Mouse (Mus musculus) ovary, postnatal 36 days (tissue): Measurements from ENCODE around the gene Coro6.

ENCODE experiments used
- DNase-seq: peaks from one replicate; pipeline ENCODE4 v3.0.0; 2022; ENCODE audit warnings: low spot score, mixed read lengths

Gene Coro6

DNA sequence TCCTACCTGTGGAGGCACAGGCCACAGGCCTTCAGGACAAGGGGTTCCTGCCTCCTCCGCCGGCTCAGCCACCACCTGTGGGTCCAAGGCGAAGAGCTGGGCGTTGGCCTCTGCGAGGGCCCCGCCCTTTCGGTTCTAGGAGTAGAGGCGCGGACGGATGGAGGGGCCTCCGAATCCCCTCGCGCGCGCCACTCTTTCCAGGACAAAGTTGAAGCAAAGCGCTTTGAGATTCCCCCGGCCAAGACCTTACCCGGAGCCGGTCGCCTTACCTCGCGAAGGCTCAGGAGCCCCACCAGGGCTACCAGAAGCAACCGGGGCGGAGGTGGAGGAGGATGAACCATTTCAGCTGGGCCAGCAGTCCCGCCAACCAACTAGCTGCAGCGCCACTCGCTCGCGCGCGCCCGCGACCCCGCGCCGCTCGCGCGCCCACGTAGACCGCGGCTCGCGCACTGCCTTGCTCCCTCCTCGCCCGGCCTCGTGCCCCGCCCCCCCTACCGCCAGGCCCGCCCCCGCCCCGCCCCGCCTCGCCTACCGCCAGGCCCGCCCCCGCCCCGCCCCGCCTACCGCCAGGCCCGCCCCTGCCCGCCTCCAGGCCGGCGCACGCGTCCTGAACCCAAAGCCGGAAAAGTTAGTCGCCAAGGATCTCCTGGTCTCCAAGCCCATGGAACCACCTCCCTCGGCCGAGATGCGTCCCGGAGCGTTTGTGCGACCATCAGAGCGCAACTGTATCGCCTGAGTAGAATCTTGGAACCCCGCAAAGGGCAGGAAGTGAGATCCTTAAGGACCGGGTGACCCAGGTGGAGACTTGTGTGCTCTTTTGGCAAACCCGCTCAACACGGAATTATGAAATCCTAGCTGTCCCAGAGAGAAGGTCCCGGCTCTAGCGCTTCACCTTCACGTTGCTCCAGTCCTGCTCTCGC lies 50.9 kb downstream of the Coro6 start:
- peak; percentile 89 for DNase-seq

DNA sequence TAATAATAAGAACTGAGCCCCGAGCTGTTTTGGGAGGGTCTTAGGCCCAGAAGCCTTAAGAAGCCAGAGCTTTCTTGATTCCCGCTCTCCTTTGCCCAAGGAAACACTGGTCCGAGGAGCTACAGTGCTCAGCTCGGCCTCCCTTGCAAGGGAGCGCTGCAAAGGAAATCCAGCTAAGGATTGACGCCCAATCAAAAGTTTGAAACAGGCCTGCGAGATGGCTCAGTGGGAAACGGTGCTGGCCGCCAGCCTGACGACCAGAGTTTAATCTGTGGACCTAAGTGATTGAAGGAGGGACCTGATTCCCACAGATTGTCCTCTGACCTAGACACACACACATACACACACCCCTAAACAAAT lies 51.6 kb downstream of the Coro6 start:
- DNase-seq: no peak

DNA sequence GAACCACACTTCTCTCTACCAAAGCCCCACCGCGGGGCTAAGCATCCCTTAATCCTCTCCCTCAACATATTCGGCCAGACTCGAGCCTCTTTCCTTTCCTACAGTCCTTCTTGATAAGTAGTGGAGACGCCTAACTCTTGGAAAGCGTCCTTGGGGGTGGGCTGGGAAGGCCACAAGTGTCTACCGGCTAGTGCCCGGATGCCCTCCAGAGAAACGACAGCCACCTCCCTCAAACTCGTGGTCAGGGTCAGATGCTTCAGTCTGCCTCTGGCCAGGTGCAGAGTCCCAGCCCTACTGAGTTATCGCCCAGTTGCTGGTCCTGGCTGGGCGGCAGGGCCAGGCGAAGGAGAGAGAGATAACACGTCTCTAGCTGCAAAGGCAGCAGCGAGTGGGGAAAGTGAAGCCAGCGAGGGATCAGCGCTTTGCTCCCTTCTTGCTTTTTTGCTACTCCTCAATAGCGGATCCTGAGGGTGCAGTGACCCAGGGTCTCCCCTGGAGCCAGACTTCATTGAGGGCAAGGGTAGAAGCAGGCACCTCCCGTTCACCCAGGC lies 52.1 kb downstream of the Coro6 start:
- DNase-seq: peak; percentile 44

DNA sequence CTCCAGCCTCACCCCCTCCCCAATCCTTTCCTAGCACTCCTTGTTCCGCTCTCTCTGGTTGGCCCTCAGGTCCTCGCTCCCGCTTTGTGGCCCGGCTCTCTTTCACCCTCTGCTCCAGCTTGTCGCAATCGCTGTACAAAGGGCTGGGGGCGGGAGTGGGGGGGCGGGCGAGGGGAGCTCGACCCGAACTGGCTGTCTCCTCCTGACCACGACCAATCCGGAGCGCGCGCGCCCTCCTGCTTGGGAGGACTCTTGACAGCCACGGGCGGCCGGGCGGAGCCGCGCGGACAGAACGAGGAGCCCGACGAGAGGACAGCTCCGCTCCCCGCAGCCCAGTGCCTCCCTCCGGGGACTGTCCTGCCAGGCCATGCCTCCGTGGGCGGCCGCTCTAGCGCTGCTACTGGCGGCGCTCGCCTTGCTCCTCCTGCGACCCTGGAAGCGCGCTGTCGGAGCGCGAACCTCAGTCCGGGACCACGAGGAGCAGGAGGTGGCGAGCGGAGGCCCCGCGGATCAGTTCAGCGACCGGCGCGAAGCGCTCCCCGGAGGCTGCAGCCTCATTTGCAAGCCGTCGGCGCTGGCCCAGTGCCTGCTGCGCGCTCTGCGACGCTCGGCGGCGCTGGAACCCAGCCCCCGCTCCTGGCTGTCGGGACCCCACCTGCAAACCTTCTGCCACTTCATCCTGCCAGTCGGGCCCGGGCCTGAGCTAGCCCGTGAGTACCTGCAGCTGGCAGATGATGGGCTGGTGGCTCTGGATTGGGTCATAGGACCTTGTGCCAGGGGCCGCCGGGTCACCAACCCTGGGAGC lies 52.8 kb downstream of the Coro6 start, which contains the start of gene Abhd15:
TSS of gene Abhd15 (plus strand) at position 290 of the 805 bp plus-strand sequence.
- DNase-seq: peak; percentile 86

DNA sequence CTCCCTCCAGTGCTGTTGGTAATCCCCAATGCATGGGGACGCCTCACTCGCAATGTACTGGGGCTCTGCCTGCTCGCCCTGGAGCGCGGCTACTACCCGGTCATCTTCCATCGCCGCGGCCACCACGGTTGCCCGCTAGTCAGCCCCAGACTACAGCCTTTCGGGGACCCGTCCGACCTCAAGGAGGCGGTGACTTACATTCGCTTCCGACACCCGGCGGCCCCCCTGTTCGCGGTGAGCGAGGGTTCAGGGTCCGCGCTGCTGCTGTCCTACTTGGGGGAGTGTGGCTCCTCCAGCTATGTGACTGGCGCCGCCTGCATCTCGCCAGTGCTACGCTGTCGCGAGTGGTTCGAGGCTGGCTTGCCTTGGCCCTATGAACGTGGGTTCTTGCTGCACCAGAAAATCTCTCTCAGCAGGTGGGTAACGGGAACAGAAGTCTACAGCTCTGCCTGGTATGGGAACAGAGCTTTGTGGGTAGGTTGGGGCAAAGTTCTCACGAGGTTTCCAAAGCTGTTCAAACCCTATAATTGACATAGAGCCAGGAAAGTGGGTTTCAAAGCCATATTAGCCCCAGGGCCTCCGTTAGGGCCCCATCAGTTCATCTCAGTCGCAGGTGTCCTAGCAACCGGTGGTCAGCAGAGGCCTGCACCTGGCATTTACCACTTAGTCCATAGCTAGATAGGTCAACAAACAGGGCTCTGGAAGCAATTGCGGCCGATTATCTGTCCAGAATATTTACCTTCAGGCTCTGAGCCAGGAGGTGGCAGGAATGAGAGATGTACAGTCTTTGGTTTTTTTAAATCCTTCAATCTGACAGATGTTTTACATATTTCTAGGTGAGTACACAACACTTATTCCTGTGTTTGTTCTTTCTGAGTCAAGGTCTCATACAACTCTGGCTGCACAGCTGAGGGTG lies 53.7 kb downstream of the Coro6 start, which contains the start of gene Trp53i13:
TSS of gene Trp53i13 (minus strand) at position 344 of the 916 bp plus-strand sequence.
- DNase-seq: no peak

DNA sequence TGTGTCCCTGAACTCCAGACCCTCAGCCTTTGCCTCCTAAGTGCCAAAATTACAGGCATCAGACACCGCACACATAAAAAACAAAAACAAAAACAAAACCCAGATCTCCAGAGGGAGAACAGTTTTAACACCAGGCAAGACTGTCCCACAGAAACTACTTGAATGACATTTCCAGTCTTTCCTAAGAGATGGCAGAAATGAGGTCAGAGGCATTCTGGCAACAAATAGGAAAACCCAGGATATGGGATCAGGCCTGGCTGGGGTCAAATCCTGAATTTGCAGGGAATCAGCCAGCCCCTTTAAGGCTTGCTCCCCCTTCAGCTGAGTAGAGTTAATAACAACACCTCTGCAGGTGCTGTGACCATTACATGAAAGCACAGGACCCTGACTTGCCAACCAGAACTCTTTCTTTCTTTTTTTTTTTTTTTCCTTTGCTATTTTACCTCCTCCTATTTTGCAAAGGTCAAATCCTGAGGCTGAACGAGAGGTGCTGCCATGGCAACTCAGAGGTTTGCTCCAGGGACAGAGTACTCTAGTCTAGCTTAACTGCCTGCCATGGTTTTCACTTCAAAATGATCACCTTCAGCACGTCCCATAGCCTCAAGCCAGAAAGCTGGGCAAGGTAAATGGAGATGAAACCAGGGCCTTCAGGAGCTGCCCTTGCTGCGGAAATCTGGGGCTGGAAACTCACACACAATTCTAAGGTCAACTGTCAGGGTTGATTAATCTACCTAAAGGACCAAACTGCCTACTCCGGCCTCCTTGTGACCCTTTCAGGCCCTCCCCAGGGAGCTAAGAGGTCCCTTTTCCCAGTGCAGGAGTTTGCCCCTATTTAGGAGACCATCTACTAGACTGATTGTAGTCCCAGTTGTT lies 54.6 kb downstream of the Coro6 start:
- no peak for DNase-seq

DNA sequence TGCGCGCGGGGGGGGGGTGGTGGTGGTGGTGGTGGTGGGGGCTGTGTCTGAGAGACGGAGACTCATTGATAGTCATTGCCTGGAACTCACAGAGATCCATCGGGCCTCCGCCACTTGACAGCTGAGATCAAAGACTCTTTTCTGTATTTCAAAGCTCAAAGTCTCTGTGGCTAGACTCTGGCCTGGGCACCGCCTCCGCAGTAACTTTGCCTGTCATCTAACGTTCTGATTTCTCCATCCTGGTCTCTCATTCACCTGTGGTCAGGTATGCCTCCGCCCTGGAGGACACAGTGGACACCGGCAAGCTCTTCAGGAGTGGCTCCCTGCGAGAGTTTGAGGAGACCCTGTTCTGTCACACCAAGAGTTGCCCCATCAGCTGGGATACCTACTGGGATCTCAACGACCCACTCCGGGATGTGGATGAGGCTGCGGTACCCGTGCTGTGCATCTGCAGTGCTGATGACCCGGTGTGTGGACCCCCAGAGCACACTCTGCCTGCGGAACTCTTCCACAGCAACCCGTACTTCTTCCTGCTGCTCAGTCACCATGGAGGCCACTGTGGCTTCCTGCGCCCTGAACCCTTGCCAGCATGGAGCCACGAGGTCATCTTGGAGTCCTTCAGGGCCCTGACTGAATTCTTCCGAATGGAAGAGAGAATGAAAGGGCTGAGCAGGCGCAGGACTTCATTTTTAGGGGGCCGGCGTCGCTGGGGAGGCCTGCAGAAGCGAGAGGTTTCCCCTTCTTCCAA lies 56.0 kb downstream of the Coro6 start:
- DNase-seq: no peak

DNA sequence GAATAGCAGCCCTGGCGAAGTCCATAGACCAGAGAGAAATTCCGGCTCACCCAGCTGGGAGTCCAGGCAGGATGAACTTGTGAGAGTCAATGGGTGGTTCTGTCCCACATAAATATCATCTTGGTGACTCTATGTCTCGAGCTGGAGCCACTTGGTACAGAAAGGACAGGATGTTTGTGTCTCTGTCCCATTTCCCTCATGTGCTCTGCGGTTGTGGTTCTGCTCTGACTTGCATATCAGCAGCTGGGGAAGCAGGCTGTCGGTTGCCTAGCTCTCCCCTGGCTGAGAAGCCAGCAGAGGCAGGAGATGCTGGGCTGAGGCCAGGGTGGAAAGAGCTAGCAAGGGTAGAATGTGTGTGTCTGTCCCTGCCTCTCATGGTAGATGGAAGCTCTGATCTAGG lies 56.8 kb downstream of the Coro6 start, which contains the start of gene Gm10392:
TSS of gene Gm10392 (minus strand) at position 156 of the 400 bp plus-strand sequence.
- DNase-seq: no peak
